Mouse (Mus musculus) ZHBTc4 (cell line): Measurements from ENCODE around the gene Tmem216.

Source experiments
- DNase-seq: peaks from one replicate; pipeline ENCODE4 v3.0.0-alpha.2; 2011; ENCODE audit warnings: low read depth, low spot score

Gene Tmem216

DNA sequence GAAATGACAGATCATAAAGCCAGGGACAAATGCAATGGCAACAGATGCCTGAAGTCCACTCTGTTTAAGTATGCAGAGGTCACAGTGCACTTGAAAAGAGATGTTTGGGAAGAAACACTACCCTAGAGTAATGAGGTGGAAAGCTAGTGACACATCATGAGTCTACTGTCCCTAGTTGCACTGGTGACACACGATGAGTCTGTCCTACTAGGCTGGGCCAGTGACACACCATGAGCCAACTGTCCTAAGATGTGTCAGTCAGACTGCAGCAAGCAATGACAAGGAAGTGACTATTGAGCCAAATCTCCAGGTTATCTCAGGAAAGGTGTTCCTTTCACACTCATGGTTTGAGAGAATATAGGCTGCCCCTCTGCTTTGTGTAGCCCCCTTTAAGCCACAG is 60.4 kb downstream of the Tmem216 start:
- no peak for DNase-seq

DNA sequence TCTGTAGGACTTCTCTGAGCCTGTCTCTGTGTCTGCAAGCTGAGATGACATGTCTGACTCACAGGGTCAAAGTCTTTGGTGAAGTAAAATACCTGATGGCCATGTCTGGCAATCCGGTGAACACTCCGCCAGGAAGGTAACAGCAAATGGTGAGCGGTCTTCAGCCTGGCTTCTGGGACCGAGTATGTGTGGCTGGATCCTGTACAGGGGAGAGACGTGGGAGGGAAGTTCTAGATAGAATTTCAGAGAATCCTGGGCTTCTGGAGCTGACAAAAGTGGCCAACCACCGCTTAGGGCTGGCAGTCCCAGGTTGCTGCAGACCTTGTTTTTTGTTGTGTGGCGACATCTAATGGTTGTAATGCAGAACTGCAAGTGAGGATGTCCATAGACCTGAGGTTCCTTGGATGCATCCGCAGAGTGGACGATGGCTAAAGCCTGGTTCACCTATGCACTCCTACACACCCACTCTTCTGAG is 69.7 kb downstream of the Tmem216 start:
- DNase-seq = peak; percentile 81
